Mouse (Mus musculus): ENCODE data around the gene Klhl36.

Gene Klhl36

GRCm38 (mm10) chr8:119861706-119862389 lies at the start of gene Klhl36:
Gene Klhl36, plus strand, starts transcription at chr8:119862266.
- DNase-seq (ENCODE audit: low read depth, low spot score), result peak; percentile 96

DNA sequence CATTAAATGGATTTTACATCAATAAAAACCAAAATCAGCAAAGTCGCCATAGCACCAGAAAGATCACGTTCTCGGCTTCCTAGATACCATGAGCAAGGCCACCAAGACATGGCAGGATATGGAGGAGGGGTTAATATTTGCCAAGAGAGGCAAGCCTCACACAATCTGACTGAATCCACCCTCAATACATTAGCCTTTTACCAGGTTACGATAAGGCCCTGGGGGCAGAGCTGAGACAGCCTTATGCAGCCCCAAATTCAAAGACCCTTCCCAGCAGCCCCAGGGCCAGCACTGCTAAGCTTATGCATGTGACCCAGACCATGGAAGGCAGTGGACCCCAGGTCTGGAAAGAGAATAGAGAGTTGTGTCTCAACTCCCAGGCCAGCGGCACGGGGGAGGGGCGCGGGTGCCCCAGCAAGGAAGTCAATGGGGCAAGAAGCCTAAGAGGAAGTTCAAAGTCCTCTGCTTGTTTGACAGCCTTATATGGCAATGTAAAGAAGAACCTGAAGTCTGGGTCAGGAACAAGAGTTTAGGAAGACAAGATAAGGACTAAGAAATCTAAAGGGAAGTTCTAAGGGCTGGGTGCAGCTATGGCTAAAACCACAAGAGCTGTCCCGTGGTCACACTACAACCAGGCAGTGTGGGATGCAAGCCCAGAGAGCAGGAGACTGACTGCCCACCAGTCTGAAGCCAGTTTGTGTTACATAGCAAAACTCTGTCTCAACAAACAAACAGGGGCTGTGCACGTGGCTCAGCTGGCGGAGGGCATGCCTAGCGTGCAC lies 49.2 kb upstream of the Klhl36 start:
- peak; percentile 45 for DNase-seq (ENCODE audit: low read depth, low spot score)

GRCm38 (mm10) chr8:119816219-119816618 lies 45.8 kb upstream of the Klhl36 start:
- DNase-seq (ENCODE audit: low read depth, low spot score), result no peak

GRCm38 (mm10) chr8:119817446-119817845 lies 44.6 kb upstream of the Klhl36 start:
- DNase-seq (ENCODE audit: low read depth, low spot score), result no peak

GRCm38 (mm10) chr8:119819316-119819715 lies 42.8 kb upstream of the Klhl36 start:
- peak; percentile 75 for DNase-seq (ENCODE audit: low read depth, low spot score)

DNA sequence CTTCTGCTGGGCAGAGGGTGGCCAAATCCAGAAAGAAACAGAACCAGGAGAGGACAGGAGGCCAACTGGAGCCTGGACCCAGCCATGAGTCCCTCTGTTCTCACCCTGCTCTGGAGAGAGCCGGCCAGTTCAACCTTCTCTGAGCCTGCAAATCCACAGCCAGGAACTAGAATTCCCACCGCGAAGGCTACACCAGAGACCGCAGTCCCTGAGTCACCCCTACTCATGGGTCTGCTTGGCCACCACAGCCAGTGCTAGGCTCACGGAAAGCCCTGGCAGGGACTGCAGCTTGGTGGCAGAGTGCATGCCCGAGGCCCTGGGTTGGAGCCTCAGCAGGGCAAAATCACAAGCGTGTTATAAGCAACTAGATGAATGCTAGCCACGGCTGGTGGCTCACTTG lies 42.1 kb upstream of the Klhl36 start:
- DNase-seq (ENCODE audit: low read depth, low spot score), result no peak

GRCm38 (mm10) chr8:119821691-119822090 lies 40.4 kb upstream of the Klhl36 start:
- DNase-seq (ENCODE audit: low read depth, low spot score), result no peak

DNA sequence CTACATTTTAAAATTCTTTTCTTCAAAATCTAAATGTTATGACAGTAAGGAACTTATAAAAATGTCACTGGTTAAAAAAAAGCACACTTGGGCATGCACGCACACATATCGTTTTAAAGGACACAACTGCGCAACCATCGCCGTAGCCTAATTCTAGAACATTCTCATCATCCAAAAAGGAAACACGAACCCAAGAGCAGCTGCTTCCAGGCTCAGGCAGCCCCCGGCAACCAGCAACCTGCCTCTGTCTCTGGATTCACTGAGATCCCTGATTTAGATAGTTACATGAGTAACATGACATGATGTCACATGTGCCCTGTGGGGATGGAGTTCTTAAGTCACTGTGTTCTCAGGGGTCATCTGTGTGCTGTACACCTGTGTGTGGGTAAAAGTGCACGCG lies 38.8 kb upstream of the Klhl36 start:
- peak; percentile 55 for DNase-seq (ENCODE audit: low read depth, low spot score)

DNA sequence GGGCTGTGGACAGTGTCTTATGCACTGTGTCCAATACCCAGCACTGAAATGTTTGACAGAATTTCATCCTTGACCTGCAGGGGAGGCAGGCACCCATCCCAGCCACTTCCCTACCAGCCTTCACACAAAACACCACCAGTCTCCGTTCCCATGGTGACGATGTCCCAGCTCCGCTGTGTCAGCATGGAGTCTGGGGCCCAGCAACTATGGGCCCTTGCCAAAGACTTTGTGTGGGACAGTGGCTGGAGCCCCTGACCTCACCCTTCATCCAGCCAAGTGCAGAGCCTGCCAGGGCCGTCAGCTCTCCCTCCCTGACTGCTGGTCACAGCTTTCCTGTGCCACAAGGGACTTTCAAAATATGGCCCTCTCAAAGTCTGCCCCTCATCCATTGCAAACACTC lies 38.0 kb upstream of the Klhl36 start:
- DNase-seq (ENCODE audit: low read depth, low spot score), result peak; percentile 81

GRCm38 (mm10) chr8:119824809-119825273 lies 37.2 kb upstream of the Klhl36 start:
- peak; percentile 84 for DNase-seq (ENCODE audit: low read depth, low spot score)

DNA sequence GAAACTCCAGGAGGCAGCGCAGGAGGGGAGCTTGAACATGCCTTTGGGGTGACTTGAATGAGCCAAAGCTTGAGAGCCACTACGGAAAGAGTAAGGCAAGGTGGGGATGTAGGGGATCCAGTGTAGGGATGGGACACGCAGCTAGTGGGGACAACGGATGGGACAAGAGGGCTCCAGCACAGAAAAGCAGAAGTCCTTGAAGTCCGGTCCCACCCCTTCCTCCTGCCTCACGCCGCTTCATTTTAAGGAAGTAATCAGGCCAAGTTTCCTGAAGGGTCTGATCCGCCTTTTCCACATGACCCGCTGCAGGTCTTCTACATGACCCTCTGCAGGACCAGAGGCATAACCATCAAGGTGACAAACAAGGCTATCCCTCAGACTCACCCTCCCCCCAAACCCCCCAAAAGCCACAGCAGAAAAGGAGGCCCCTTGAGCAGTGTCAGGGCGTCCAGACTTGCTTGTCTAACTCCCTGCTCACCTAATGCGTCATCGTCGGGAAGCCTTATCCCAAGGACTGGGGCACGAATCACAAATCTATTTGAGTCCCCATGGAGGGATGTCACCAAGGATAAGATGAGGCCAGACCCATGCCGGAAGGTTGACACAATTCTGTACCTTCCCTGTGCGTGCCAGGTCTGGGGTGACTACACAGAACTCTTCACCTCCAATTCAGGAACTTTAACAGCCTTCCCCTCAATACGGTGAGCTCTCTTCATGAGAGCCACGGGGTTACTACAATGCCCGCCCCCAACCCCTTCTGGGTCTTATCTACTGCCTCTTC lies 35.9 kb upstream of the Klhl36 start:
- no peak for DNase-seq (ENCODE audit: low read depth, low spot score)

GRCm38 (mm10) chr8:119826982-119827381 lies 35.1 kb upstream of the Klhl36 start:
- no peak for DNase-seq (ENCODE audit: low read depth, low spot score)

GRCm38 (mm10) chr8:119827721-119828153 lies 34.3 kb upstream of the Klhl36 start:
- DNase-seq (ENCODE audit: low read depth, low spot score), result peak; percentile 57

DNA sequence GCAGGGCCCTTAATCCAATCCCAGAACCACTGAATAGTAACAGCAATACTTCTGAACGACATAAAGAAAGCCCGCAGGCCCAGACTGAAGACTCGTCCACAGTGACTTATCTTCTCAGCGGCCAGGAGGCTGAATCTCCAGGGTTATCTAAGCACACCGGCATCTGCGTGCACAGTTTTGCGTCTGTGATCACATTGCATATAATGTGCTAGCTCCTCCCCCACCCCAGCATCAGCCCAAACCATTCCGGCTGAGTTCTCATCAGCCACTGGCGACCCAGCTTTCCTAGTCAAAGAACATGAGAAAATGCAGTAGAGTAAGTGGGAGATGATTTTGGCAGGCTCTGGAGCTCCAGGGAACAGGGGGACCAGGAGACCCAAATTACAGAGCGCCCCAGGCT lies 33.1 kb upstream of the Klhl36 start:
- DNase-seq (ENCODE audit: low read depth, low spot score), result peak; percentile 37

DNA sequence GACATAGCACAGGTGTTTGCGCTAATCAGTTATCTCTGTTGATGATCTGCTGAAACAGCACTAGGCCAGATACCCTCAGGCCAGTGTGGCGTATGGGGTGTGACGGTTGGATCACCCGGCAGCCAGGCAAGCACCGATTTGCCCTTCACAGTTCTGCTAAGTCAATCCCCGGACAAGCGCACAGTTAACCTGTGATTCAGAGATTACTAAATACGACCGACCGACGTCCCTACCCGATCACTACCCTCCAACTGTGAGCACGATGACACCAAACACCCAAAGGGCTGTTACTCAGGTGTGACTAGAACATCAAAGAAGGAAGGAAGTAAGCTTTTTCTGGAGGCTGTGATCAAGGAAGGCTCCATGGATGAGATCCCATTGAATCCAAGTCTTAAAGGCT lies 32.6 kb upstream of the Klhl36 start:
- DNase-seq (ENCODE audit: low read depth, low spot score), result peak; percentile 29

DNA sequence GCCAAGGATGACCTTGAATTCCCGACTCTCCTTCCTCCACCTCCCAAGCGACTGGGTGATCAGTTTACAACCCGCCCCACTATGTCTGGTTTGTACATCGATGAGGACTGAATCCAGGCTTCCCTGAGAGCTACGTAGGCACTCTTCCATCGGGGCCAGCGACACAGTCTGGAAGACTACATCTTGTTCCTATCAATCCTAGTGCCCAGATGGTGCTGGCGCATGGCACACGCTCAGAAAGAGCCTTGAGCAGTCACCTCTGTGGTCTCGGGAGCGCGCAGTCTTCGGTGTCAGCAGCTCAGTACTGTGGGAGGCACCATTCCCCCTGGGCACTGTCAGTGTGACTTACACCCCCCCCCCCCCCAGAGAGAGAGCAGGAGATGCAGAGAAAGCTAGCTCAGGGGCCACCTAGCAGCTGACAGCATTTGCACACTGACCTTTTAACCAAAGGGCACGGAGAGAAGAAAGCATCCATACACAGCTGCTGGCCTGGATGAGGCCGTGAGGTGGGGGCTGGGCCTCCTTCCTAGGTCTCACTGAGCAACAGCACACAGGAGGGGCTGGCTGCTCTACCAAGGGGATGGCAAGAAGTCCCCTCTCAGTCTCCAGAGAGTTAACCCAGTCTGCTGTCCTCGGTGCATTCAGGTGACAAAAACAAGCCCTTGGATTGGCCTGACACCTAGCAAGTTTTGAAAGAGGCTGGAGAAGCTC lies 32.0 kb upstream of the Klhl36 start:
- peak; percentile 73 for DNase-seq (ENCODE audit: low read depth, low spot score)

GRCm38 (mm10) chr8:119830589-119830988 lies 31.5 kb upstream of the Klhl36 start:
- DNase-seq (ENCODE audit: low read depth, low spot score), result peak; percentile 58

DNA sequence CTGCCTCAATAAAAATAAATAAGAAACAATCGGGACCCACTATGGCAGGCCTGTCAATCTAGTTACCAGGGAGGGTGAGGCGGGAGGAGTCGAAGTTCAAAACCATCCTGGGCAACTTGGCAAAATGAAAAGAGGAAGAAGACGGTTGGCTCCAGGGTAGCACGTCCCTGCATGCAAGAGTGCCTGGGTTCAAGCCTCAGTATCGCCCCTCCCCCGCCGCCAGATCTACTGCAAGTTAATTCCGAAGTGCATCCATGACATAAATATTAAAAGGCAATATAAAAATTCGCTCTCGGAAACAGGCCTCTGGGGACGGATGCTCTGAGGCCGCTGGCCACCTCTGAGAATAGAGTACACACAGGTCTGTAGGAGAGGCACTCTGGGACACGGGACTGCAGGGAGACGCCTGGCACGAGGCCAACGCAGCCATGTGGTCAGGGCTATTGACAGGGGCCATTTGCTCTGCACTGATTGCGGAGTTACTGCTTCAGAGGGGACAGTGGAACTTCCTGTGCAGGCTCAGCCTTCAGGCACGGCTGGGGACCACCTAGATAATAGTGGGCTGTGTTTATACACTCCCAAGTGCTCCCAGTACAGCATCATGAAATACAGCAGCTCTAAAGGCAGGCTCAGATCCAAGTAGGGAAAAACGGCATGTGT lies 30.6 kb upstream of the Klhl36 start:
- DNase-seq (ENCODE audit: low read depth, low spot score), result peak; percentile 70

- DNase-seq (ENCODE audit: low read depth, low spot score), result no peak
Measured at GRCm38 (mm10) chr8:119832101-119832617, 29.9 kb upstream of the Klhl36 start.

DNA sequence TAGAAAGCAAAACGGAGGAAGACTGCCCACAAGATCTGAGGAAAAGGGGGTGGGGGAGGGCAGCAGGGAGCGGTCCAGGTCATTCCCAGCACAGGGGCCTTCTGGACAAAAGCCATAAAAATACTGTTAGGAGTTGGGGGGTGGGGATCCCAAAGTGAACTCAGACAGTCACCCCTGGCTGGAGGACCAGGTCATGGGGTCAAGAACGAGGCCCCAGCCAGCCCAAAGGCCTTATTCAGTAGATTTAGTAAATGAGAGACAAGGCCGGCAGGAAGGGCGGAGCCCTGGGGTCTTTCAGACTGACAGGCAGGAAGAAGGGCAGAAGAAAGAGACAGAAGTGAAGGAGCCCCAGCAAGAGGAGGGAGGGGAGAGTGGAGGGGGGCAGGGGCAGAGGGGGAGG lies 29.1 kb upstream of the Klhl36 start:
- no peak for DNase-seq (ENCODE audit: low read depth, low spot score)

DNA sequence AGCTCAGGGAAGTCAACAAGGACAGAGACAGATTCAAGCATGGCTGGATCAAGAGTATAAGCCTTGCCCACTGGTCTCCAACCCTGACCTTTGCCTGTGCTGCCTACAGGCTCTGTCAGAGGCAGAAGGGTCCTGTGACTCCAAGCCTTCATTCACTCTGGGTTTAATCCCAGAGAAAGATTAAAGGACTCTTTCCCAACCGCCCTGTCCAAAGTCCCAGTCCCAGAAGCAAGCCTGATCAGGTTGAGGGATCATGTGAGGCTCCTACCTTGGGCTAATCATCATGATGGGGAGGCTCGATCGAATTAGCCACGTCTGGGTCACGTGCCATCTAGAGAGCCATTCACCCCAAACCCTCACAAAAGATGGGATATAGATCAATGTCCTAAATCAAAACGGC lies 27.4 kb upstream of the Klhl36 start:
- DNase-seq (ENCODE audit: low read depth, low spot score), result no peak

Measured in brain, adult 2 months (tissue).